Mouse (Mus musculus) intestine, embryonic 15.5 days (tissue): ENCODE data around the gene Gm10719. TPM values are rescaled to one million over a fixed set of nuclear protein-coding genes. Genes with fewer than 3 reads are reported as not detected.
"Not testable (repeated sequence)": the region's sequence is repeated elsewhere in the genome, so short reads cannot be mapped to it uniquely, and the experiment has no call there.

ENCODE experiments used
- ATAC-seq: fragments of 200-750 bp; cut with Nextera tagmentation; 2 replicates; pipeline ENCODE4 v1.8.0; 2017; ENCODE audit warnings: moderate TSS enrichment, moderate library complexity
- H3K27ac ChIP-seq: fragments of 300-500 bp; sonication (generic); 2 replicates; pipeline ENCODE4 v1.5.1; 2015; ENCODE audit warnings: mild to moderate bottlenecking, inconsistent platforms
- H3K27me3 ChIP-seq: fragments of 300-500 bp; sonication (generic); replicated peaks from 2 replicates; pipeline ENCODE4 v1.6.1; 2015; ENCODE audit warnings: inconsistent platforms
- H3K36me3 ChIP-seq: fragments of 300-500 bp; sonication (generic); 2 replicates; pipeline ENCODE4 v1.6.1; 2015; ENCODE audit warnings: inconsistent platforms
- H3K4me1 ChIP-seq: fragments of 300-500 bp; sonication (generic); replicated peaks from 2 replicates; pipeline ENCODE4 v1.6.1; 2015; ENCODE audit warnings: inconsistent platforms
- H3K4me2 ChIP-seq: fragments of 300-500 bp; sonication (generic); replicated peaks from 2 replicates; pipeline ENCODE4 v1.6.1; 2015; ENCODE audit warnings: mild to moderate bottlenecking, inconsistent platforms
- H3K4me3 ChIP-seq: fragments of 300-500 bp; sonication (generic); replicated peaks from 2 replicates; pipeline ENCODE4 v1.5.1; 2015; ENCODE audit warnings: inconsistent platforms
- H3K9ac ChIP-seq: fragments of 300-500 bp; sonication (generic); 2 replicates; pipeline ENCODE4 v1.6.1; 2015; ENCODE audit warnings: inconsistent platforms
- H3K9me3 ChIP-seq: fragments of 300-500 bp; sonication (generic); 2 replicates; pipeline ENCODE4 v1.6.1; 2016; ENCODE audit warnings: inconsistent platforms
- WGBS: fragments of 180-500 bp; shearing (Covaris S2); methylation state at CpG from one replicate; pipeline ENCODE4 v1.1.7; 2015; 5-methylcytosine and 5-hydroxymethylcytosine counted together
- polyA plus RNA-seq: library from polyadenylated mRNA; unstranded; fragments of >200 nt; fragmentation: Nextera tagmentation; extraction: Ambion mirVana; gene quantifications from 2 replicates; pipeline ENCODE4 v1.2.1, GENCODE M21; 2015

Gene Gm10719
- polyA plus RNA-seq, 1 experiment from 2014 or later: not detected

GRCm38 (mm10) chr9:3015896-3016295, 1.3 kb upstream of the Gm10719 start:
- H3K9ac ChIP-seq, H3K4me1 ChIP-seq, H3K27me3 ChIP-seq, H3K4me3 ChIP-seq, H3K27ac ChIP-seq, ATAC-seq, H3K9me3 ChIP-seq, H3K4me2 ChIP-seq, H3K36me3 ChIP-seq: not testable (repeated sequence)
- 73% methylated on average over 6 of the region's 6 CpGs for WGBS

GRCm38 (mm10) chr9:3018944-3019343, 1.7 kb downstream of the Gm10719 start:
- not testable (repeated sequence) for H3K36me3 ChIP-seq, H3K4me3 ChIP-seq, ATAC-seq, H3K4me2 ChIP-seq, H3K27ac ChIP-seq, H3K4me1 ChIP-seq, H3K9me3 ChIP-seq, H3K9ac ChIP-seq, H3K27me3 ChIP-seq
- 61% methylated on average over 9 of the region's 9 CpGs for WGBS

GRCm38 (mm10) chr9:3019835-3020727, 2.9 kb downstream of the Gm10719 start:
- H3K9me3 ChIP-seq, H3K27me3 ChIP-seq, H3K4me3 ChIP-seq, H3K4me2 ChIP-seq, H3K27ac ChIP-seq, H3K4me1 ChIP-seq, H3K36me3 ChIP-seq, H3K9ac ChIP-seq: not testable (repeated sequence)
- peak; percentile 71; the same call in 1 of the 2 replicates for ATAC-seq
- WGBS: 78% methylated on average over 17 of the region's 19 CpGs

- H3K9ac ChIP-seq, H3K9me3 ChIP-seq, H3K27me3 ChIP-seq, ATAC-seq, H3K36me3 ChIP-seq, H3K4me1 ChIP-seq, H3K4me2 ChIP-seq, H3K4me3 ChIP-seq, H3K27ac ChIP-seq: not testable (repeated sequence)
- 75% methylated on average over 11 of the region's 13 CpGs for WGBS
Observed at GRCm38 (mm10) chr9:3022316-3023008, 5.3 kb downstream of the Gm10719 start.

- ATAC-seq, H3K36me3 ChIP-seq, H3K9ac ChIP-seq, H3K4me2 ChIP-seq, H3K4me1 ChIP-seq, H3K9me3 ChIP-seq, H3K27me3 ChIP-seq, H3K4me3 ChIP-seq, H3K27ac ChIP-seq: not testable (repeated sequence)
- 74% methylated on average over 12 of the region's 13 CpGs for WGBS
Observed at GRCm38 (mm10) chr9:3023312-3023984, 6.2 kb downstream of the Gm10719 start, which contains the start of gene Gm10718. TSS of gene Gm10718 (plus strand) at chr9:3023547.

GRCm38 (mm10) chr9:3023985-3024648, 6.9 kb downstream of the Gm10719 start:
- ATAC-seq, H3K9me3 ChIP-seq, H3K36me3 ChIP-seq, H3K9ac ChIP-seq, H3K27ac ChIP-seq, H3K4me2 ChIP-seq, H3K4me3 ChIP-seq, H3K4me1 ChIP-seq, H3K27me3 ChIP-seq: not testable (repeated sequence)
- 78% methylated on average over 16 of the region's 16 CpGs for WGBS

GRCm38 (mm10) chr9:3024912-3025467, 7.8 kb downstream of the Gm10719 start, which contains the start of gene Gm10717:
TSS of gene Gm10717 (plus strand) at chr9:3025417.
- not testable (repeated sequence) for H3K9me3 ChIP-seq, H3K36me3 ChIP-seq, H3K27ac ChIP-seq, ATAC-seq, H3K4me1 ChIP-seq, H3K4me3 ChIP-seq, H3K27me3 ChIP-seq, H3K9ac ChIP-seq, H3K4me2 ChIP-seq
- WGBS: 71% methylated on average over 12 of the region's 12 CpGs

GRCm38 (mm10) chr9:3025653-3026052, 8.4 kb downstream of the Gm10719 start:
- not testable (repeated sequence) for H3K27ac ChIP-seq, H3K9ac ChIP-seq, H3K27me3 ChIP-seq, H3K36me3 ChIP-seq, H3K4me3 ChIP-seq, H3K4me2 ChIP-seq, H3K4me1 ChIP-seq, H3K9me3 ChIP-seq, ATAC-seq
- 72% methylated on average over 5 of the region's 6 CpGs for WGBS

- not testable (repeated sequence) for H3K36me3 ChIP-seq, H3K27me3 ChIP-seq
- WGBS: 73% methylated on average over 5 of the region's 5 CpGs
Observed at GRCm38 (mm10) chr9:3026136-3026535, 8.9 kb downstream of the Gm10719 start.

GRCm38 (mm10) chr9:3026741-3027140, 9.5 kb downstream of the Gm10719 start:
- not testable (repeated sequence) for H3K4me2 ChIP-seq, H3K9ac ChIP-seq, ATAC-seq, H3K36me3 ChIP-seq, H3K27me3 ChIP-seq, H3K27ac ChIP-seq, H3K4me3 ChIP-seq, H3K9me3 ChIP-seq, H3K4me1 ChIP-seq
- 66% methylated on average over 9 of the region's 9 CpGs for WGBS

More at GRCm38 (mm10) chr9:3026136-3026535, 8.9 kb downstream of the Gm10719 start:
- not testable (repeated sequence) for ATAC-seq, H3K9ac ChIP-seq, H3K4me1 ChIP-seq, H3K27ac ChIP-seq, H3K4me3 ChIP-seq, H3K4me2 ChIP-seq, H3K9me3 ChIP-seq

- H3K9me3 ChIP-seq, H3K9ac ChIP-seq, H3K4me1 ChIP-seq, H3K4me2 ChIP-seq, H3K36me3 ChIP-seq, H3K27ac ChIP-seq, ATAC-seq, H3K4me3 ChIP-seq, H3K27me3 ChIP-seq: not testable (repeated sequence)
- 69% methylated on average over 9 of the region's 9 CpGs for WGBS
Observed at GRCm38 (mm10) chr9:3027200-3027599, 10.0 kb downstream of the Gm10719 start.
